Mouse (Mus musculus) limb, embryonic 11.5 days (tissue): ENCODE results near the gene Eif4g1. TPM values are rescaled to one million over a fixed set of nuclear protein-coding genes. Genes with fewer than 3 reads are reported as not detected.

Experiments used
- ATAC-seq: fragments of 200-750 bp; cut with Nextera tagmentation; 2 replicates; pipeline ENCODE4 v1.8.0; 2017; ENCODE audit warnings: low read depth; ENCODE audit not compliant: insufficient number of reproducible peaks, low FRiP score, low TSS enrichment
- DNase-seq: peaks from one replicate; pipeline ENCODE4 v3.0.0-alpha.2; 2015; ENCODE audit warnings: low spot score
- H3K27ac ChIP-seq: fragments of 300-500 bp; sonication (generic); replicated peaks from 2 replicates; pipeline ENCODE4 v1.5.1; 2014; ENCODE audit warnings: low read depth, mild to moderate bottlenecking, low read length
- H3K27me3 ChIP-seq: fragments of 300-500 bp; sonication (generic); 2 replicates; pipeline ENCODE4 v1.6.1; 2014; ENCODE audit warnings: mild to moderate bottlenecking, low read length, mixed read lengths; ENCODE audit not compliant: control insufficient read depth, insufficient read depth
- H3K36me3 ChIP-seq: fragments of 300-500 bp; sonication (generic); 2 replicates; pipeline ENCODE4 v1.6.1; 2014; ENCODE audit warnings: mild to moderate bottlenecking, low read length, moderate library complexity, mixed read lengths; ENCODE audit not compliant: control insufficient read depth, insufficient read depth
- H3K4me1 ChIP-seq: fragments of 300-500 bp; sonication (generic); 2 replicates; pipeline ENCODE4 v1.6.1; 2014; ENCODE audit warnings: low read length, mixed read lengths; ENCODE audit not compliant: control insufficient read depth, insufficient read depth
- H3K4me2 ChIP-seq: fragments of 300-500 bp; sonication (generic); 2 replicates; pipeline ENCODE4 v1.6.1; 2014; ENCODE audit warnings: low read depth, mild to moderate bottlenecking, moderate library complexity; ENCODE audit not compliant: severe bottlenecking
- H3K4me3 ChIP-seq: fragments of 300-500 bp; sonication (generic); 2 replicates; pipeline ENCODE4 v1.5.1; 2014; ENCODE audit warnings: low read depth, low read length
- H3K9ac ChIP-seq: fragments of 300-500 bp; sonication (generic); 2 replicates; pipeline ENCODE4 v1.6.1; 2014; ENCODE audit warnings: mild to moderate bottlenecking, low read length
- H3K9me3 ChIP-seq: fragments of 300-500 bp; sonication (generic); 2 replicates; pipeline ENCODE4 v1.6.1; 2016; ENCODE audit warnings: low read length; ENCODE audit not compliant: control insufficient read depth
- WGBS: fragments of 180-500 bp; shearing (Covaris S2); extraction: QIAGEN DNeasy Blood & Tissue Kit; methylation state at CpG from one replicate; pipeline ENCODE4 v1.1.7; 2014; 5-methylcytosine and 5-hydroxymethylcytosine counted together
- polyA plus RNA-seq: library from polyadenylated mRNA; unstranded; fragments of >200 nt; fragmentation: Nextera tagmentation; extraction: Ambion mirVana; gene quantifications from 2 replicates; pipeline ENCODE4 v1.2.1, GENCODE M21; 2014

Eif4g1 gene
- polyA plus RNA-seq, 1 experiment from 2014 or later: 170 TPM

DNA sequence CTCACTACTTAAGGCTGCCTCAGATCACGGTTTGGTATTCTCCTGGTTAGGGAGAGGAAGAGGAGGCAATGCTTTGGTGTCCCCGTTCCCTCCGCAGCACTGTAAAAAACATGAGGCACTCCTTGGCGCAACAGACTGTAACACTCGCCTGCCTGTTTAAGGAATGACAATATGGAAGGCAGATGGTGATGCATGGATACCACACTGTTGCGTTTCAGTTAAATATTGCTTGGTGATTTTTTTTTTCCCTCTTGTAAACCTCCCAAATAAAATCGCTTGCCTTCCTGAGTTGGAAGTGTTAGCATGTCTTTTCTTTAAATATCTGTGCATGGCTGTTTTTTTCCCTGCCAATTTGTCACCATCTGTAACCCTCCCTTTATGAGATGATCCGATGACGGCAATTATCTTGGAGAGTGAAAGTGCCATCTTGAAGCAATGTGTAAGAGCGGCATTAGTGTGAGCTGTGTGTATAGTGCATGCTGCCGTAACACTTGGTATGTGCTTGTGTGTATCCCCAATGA, 39.2 kb upstream of the Eif4g1 start:
- H3K9ac ChIP-seq: no peak overlapping the region
- ATAC-seq (no peak), DNase-seq (no peak)
- H3K36me3 ChIP-seq: no peaks in the 10 kb centered on the region
- 48% methylated on average over 11 of the region's 11 CpGs for WGBS
- H3K27me3 ChIP-seq: no peaks in the 10 kb centered on the region
- no peaks in the 10 kb centered on the region for H3K4me1 ChIP-seq
- no peaks in the 10 kb centered on the region for H3K9me3 ChIP-seq
- no peak overlapping the region for H3K4me2 ChIP-seq
- no peak overlapping the region for H3K27ac ChIP-seq
- H3K4me3 ChIP-seq: no peak overlapping the region

DNA sequence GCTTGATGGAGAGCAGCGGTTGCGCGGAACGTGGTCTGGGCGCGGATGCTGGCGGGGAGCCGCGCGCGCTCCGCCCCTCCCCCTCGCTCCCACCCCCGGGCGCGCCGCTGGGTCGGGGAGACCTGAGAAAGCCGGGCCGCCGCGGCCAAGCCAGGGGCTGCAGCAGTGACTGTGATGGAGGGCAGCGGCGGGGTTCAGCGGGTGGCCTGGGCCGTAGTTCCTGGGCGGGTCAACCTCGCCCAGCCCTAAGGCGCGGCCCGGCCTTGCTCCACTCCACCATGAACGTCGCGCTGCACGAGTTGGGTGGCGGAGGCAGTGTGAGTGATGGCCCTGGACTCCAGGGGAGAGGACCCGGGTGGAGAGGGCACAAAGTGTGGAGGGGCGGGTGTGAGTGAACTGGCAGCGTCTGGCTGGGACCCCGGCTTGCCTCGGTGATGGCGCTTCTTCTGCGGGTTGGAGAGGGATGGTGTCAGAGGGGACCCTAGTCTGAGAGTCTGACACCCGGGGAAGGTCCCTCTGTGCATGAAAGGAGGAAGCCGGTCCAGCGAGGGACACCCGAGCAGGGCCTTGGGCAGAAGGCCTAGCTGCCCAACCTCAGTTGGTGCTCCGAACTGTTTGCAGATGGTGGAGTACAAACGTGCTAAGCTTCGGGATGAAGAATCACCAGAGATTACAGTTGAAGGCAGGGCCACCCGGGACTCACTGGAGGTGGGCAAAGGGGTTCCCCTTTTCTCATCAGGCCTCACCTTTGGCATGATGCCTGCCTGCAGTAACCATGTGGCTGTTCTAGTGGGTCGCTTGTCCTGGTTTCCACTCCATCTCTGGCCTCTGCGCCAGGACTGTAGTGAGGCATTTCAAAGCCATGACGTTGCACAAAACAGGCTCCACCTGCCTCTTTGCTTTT, 38.1 kb upstream of the Eif4g1 start, which contains the start of gene Ece2:
Ece2 (plus strand) TSS at position 98 of the 904 bp plus-strand sequence.
- H3K4me1 ChIP-seq: no peaks in the 10 kb centered on the region
- no peaks in the 10 kb centered on the region for H3K36me3 ChIP-seq
- DNase-seq (peak; percentile 48), ATAC-seq (0 out of 2 replicates have a peak, but pooled peaks have one; percentile 44)
- no peak within 1 kb of the TSS for H3K27ac ChIP-seq
- WGBS: 7% methylated on average over 54 of the region's 54 CpGs
- no peaks in the 10 kb centered on the region for H3K9me3 ChIP-seq
- peak within 1 kb of the TSS; percentile 73 for H3K9ac ChIP-seq
- H3K4me3 ChIP-seq: peak within 1 kb of the TSS; percentile 46
- H3K4me2 ChIP-seq: peak within 1 kb of the TSS; percentile 89
- H3K27me3 ChIP-seq: no peaks in the 10 kb centered on the region

DNA sequence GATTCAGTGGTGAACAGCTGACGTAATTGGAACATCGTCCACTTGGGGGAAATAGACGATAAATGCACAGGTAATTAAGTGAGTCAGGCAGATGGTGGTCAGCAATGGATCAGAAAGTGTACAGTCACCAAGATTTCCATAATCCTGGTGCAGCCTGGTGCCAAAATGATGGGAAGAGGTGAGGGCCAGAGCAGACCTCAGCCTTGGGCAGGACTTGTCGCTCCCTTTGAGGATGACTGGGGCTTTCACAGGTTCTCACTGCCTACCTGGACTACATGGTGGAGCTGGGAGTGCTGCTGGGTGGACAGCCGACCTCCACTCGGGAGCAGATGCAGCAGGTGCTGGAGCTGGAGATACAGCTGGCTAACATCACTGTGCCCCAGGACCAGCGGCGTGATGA, 30.7 kb upstream of the Eif4g1 start:
- H3K4me2 ChIP-seq: no peak overlapping the region
- 79% methylated on average over 8 of the region's 8 CpGs for WGBS
- H3K27ac ChIP-seq: no peak overlapping the region
- H3K9ac ChIP-seq: no peak overlapping the region
- no peaks in the 10 kb centered on the region for H3K9me3 ChIP-seq
- H3K36me3 ChIP-seq: no peaks in the 10 kb centered on the region
- H3K4me1 ChIP-seq: no peaks in the 10 kb centered on the region
- ATAC-seq (no peak), DNase-seq (no peak)
- H3K4me3 ChIP-seq: no peak overlapping the region
- H3K27me3 ChIP-seq: no peaks in the 10 kb centered on the region

GRCm38 (mm10) chr16:20638367-20638766, 29.7 kb upstream of the Eif4g1 start:
- no peak for DNase-seq
- Histone ChIP-seq H3K27ac (no peak overlapping the region), H3K9ac (no peak overlapping the region), H3K4me1 (no peaks in the 10 kb centered on the region), H3K36me3 (no peaks in the 10 kb centered on the region), H3K4me2 (no peak overlapping the region), H3K4me3 (no peak overlapping the region), H3K27me3 (no peaks in the 10 kb centered on the region), H3K9me3 (no peaks in the 10 kb centered on the region)
- 78% methylated on average over 8 of the region's 8 CpGs for WGBS
- ATAC-seq: no peak

DNA sequence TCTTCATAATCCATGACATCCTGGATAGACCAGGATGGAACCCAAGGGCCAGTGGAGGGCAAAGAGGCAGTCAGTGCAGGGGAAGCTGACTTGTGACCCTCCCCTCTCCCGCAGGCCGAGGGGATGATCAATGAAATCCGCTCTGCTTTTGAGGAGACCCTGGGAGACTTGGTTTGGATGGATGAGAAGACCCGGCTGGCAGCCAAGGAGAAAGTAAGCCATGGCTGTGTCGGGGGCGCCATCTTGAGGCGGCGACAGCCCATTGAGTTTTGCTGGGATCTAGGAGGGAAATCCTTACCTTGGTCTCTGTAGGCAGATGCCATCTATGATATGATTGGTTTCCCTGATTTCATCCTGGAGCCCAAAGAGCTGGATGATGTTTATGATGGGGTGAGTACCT, 26.0 kb upstream of the Eif4g1 start:
- ATAC-seq: no peak
- Histone ChIP-seq H3K4me2 (no peak overlapping the region), H3K27ac (no peak overlapping the region), H3K27me3 (no peaks in the 10 kb centered on the region), H3K4me3 (no peak overlapping the region), H3K9ac (no peak overlapping the region), H3K36me3 (no peaks in the 10 kb centered on the region), H3K9me3 (no peaks in the 10 kb centered on the region), H3K4me1 (no peaks in the 10 kb centered on the region)
- under 1% methylated on average over 8 of the region's 8 CpGs for WGBS
- peak; percentile 79 for DNase-seq

- H3K4me3 ChIP-seq: no peak overlapping the region
- 87% methylated on average over 7 of the region's 7 CpGs for WGBS
- no peaks in the 10 kb centered on the region for H3K4me1 ChIP-seq
- DNase-seq (no peak), ATAC-seq (no peak)
- no peaks in the 10 kb centered on the region for H3K27me3 ChIP-seq
- H3K36me3 ChIP-seq: no peaks in the 10 kb centered on the region
- H3K4me2 ChIP-seq: no peak overlapping the region
- no peaks in the 10 kb centered on the region for H3K9me3 ChIP-seq
- H3K27ac ChIP-seq: no peak overlapping the region
- no peak overlapping the region for H3K9ac ChIP-seq
Observed at GRCm38 (mm10) chr16:20643911-20644310, 24.2 kb upstream of the Eif4g1 start.

GRCm38 (mm10) chr16:20651076-20651946, 16.8 kb upstream of the Eif4g1 start, which contains the start of gene Psmd2:
Gene Psmd2 (plus strand): TSS chr16:20651652.
- Histone ChIP-seq H3K4me3 (peak within 1 kb of the TSS; percentile 92), H3K27me3 (no peaks in the 10 kb centered on the region), H3K9ac (peak within 1 kb of the TSS; percentile 83), H3K9me3 (no peaks in the 10 kb centered on the region), H3K4me1 (peaks cover 7% of the 10 kb centered on the region; the same call in 1 of the 2 replicates), H3K36me3 (peaks cover 11% of the 10 kb centered on the region; the same call in 1 of the 2 replicates), H3K27ac (0 out of 2 replicates have a peak within 1 kb of the TSS, but pooled peaks have one; percentile 42), H3K4me2 (peak within 1 kb of the TSS; percentile 78)
- WGBS: 2% methylated on average over 46 of the region's 46 CpGs
- DNase-seq (peak; percentile 97), ATAC-seq (peak; percentile 93)

GRCm38 (mm10) chr16:20651947-20652310, 16.2 kb upstream of the Eif4g1 start:
- H3K4me2 ChIP-seq: peak overlapping the region; percentile 78
- DNase-seq (no peak), ATAC-seq (peak; percentile 40)
- peaks cover 7% of the 10 kb centered on the region; the same call in 1 of the 2 replicates for H3K4me1 ChIP-seq
- peaks cover 17% of the 10 kb centered on the region; the same call in 1 of the 2 replicates for H3K36me3 ChIP-seq
- H3K27ac ChIP-seq: no peak overlapping the region
- H3K9ac ChIP-seq: peak overlapping the region; percentile 83
- H3K27me3 ChIP-seq: no peaks in the 10 kb centered on the region
- no peaks in the 10 kb centered on the region for H3K9me3 ChIP-seq
- 11% methylated on average over 12 of the region's 12 CpGs for WGBS
- H3K4me3 ChIP-seq: peak overlapping the region; percentile 92
